Mouse (Mus musculus) mouse trophoblast stem cell (cell line): Measurements from ENCODE around the gene Zbed6.

Experiments
- in situ Hi-C, 2 experiments: fragments of 300-500 bp; cut with MseI, MboI; formaldehyde crosslinking; loops; 2 replicates in 1 of 2; 3 replicates in 1 of 2; pipeline ENCODE4 v1.15.1; 2025

Zbed6 gene

DNA sequence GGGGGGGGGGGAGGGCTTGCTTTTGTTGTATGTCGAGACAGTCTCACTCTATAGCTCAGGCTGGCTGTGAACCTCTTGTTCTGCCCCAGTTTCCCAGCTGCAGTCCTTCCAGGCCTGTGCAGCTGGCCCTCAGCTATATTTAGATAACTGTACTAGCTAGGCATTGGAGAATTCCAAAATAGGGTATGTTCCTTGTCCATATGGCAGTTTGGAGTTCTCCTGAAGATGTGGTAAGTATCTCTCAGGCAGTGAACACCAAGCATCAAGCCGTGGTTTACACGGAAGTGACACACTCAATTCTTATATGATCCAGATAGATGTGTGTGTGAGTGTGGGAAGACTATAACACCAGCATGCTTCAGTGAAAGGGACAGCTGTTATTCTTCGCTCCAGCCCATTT lies 2.7 kb upstream of the Zbed6 start:
- in situ Hi-C loops, result loop anchor here in 1 of 2 experiments (5.0 kb wide), 1 partner anchor 39 kb away; no protein-coding TSS in a partner anchor

GRCm38 (mm10) chr1:133662941-133663340 lies 2.3 kb upstream of the Zbed6 start:
- in situ Hi-C loops, result loop anchor here in 1 of 2 experiments (5.0 kb wide), 1 partner anchor 39 kb away; no protein-coding TSS in a partner anchor

DNA sequence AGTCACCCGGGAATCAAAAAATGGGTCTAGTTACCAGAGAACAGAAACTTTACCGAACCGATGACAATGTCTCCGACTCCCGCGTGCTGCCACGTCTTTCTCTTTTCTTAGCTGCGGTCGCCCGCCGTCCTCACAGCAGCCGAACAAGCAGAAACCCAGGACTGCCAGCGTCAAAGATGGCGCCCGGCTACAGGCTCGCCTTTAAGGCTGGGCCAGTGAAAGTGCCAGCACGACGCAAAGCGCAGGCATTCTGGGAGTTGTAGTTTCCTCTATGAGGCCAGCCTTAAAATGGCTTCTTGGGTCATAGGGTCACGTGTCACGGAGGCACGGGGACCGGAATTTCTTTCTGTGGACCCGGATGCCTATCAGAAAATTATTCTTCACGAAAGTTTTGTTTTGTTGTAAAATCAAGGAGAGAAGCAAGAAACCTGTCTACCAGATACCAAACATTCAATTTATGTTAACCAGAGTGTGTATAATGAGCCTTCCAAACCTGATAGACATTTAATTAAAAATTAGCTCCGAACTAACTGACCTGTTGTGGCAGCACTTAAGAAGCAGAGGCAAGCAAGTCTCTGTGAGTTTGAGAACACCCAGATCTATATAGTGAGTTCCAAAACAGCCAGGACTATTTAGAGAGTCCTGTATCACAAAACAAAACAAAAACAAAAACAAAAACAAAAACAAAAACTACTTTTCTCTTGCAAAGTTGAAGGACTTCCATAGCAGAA lies 683 bp upstream of the Zbed6 start, which contains the start of gene Gm38394:
TSS of gene Gm38394 (minus strand) at position 116 of the 731 bp plus-strand sequence.
- in situ Hi-C loops, result loop anchor here in 1 of 2 experiments (5.0 kb wide), 1 partner anchor 41 kb away; no protein-coding TSS in a partner anchor

- in situ Hi-C loops, result no loop called here
Observed at GRCm38 (mm10) chr1:133658878-133659277, 1.8 kb downstream of the Zbed6 start.

DNA sequence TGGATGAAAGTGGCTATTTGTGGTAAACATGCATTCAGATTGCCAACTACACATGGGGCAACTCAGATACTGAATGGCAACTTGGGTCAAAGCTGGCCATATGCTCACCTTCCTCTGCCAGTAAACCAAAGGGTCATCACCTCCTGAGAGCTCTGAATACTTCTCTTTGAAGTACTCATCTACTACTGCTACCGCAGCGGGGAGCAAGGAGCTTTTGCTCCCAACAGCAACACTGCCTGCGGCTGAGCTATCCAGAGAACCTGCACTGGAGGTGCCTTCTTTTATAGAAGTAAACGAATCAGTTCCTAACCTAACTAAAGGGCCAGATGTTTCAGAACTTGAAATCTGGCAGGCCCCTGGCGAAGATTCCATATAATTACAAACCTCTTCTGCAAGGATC lies 3.9 kb downstream of the Zbed6 start:
- in situ Hi-C loops, result no loop called here

- in situ Hi-C loops, result no loop called here
Observed at GRCm38 (mm10) chr1:133653033-133653432, 7.7 kb downstream of the Zbed6 start.

DNA sequence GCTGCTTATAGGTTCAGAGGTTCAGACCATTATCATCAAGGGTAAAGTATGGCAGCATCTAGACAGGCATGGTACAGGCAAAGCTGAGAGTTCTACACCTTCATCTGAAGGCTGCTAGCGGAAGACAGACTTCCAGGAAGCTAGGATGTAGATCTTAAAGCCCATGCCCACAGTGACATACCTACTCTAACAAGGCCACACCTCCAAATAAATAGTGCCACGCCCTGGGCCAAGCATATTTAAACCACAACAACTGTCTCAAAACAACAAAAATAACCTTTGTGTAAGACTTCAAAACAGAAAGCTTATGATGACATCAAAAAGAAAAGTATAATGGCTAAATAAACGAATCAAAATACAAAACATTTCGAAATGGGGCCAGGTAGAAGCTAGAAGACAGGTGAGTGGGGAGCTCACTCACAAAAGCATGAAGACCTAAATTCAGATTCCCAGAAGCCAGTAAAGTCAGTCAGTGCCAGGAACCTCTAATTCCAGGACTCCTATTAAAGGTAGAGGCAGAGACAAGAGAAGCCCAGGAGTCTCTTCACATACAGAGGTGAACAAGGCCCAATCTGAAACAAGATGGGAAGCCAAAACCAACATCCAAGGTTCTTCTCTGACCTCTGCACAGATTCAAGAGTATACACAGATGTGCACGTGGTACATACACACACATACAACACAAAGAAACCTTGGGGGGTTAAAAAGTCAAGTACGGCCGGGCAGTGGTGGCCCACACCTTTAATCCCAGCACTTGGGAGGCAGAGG lies 10.2 kb downstream of the Zbed6 start:
- in situ Hi-C loops, result no loop called here

DNA sequence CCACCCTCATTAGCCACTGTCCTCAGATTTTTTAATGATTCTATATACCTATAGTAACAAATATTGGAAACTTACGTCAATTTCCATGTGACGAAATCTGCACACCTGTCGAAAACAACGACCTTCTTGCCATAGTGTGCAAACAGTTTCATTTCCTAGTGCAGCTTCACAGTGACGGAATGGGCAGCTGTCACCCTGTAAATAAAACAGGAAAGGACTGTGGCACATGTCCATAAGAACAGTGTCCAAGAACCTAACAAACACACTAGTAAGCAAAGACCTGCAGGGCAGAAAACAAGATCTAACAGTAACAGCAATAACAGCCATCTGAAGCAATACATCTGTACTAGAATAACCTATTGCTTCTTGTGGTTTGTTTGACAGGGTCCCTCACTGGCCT lies 15.0 kb downstream of the Zbed6 start:
- in situ Hi-C loops, result no loop called here

- in situ Hi-C loops, result no loop called here
Observed at GRCm38 (mm10) chr1:133641163-133641562, 19.5 kb downstream of the Zbed6 start.

DNA sequence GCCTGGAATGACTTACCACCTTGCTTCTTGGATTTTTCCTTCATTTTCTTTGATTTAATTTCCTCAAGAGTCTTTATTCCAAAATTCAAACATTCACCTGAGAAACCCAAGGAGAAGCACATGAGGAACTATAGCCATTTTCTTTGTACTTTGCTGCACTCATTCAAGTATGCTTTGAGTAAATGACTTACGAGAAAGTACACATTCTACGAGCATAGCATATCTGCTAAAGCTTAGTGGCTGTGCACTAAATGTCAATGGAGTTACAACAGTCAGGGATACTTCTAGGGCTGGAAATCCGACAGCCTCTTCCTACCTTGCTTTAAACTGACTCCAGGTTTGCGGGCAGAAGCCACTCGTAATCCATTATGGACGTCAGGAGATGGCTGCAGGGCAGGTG lies 22.2 kb downstream of the Zbed6 start:
- in situ Hi-C loops, result no loop called here

GRCm38 (mm10) chr1:133632168-133632567 lies 28.5 kb downstream of the Zbed6 start:
- in situ Hi-C loops, result no loop called here

DNA sequence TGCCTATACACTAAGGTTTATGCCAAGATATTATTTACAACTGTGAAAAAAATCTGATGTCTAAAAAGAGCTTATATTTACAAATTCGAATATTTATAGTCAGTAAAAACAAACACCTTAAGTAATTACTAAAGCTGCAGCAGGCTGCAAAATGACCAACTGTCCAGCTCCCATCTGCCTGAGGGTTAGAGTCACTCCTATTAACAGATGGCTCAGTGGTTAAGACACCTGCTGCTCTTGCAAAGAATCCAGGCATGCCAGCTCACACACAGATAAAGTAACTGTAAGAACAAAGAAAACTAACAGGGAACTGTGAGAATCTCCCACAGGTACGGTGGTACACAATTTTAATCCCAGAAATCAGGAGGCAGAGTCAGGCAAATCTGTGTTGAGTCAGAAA lies 35.6 kb downstream of the Zbed6 start:
- in situ Hi-C loops, result no loop called here

DNA sequence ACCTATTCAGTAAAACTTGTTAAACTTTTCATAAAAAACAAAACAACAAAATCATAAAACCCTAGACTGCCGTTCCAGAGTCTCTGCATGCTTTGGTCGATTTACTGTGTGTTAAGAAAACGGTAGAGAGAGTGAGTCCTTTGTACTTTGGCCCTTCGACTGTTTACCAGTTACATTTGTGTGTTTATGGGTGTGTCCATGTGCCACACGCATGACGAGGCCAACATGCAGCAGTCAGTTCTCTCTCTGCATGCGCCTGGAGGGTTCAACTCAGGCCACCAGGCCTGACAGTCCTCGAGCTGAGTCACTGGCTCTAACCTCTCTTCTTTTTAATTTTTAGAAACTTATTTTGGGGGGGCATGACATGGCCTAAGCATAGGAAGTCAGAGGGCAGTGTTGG lies 42.4 kb downstream of the Zbed6 start:
- in situ Hi-C loops, result no loop called here

GRCm38 (mm10) chr1:133617908-133618307 lies 42.8 kb downstream of the Zbed6 start:
- in situ Hi-C loops, result no loop called here

DNA sequence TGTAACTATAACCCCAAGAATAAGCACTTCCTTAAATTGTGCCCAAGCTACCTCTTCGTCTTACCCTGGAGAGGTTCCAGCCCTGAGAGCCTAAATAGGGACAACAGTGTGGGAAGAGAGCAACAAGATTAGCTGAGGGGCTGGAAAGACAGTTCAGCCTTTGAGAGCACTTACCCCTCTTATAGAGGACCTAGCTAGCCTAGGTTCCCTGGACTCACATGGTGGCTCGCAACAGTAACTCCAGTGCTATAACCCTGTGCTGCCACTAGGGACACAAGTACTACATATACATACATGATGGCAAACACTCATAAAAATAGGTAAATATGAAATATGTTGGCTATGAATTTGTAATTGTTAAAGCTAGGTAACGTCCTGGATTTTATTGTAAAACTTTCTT lies 46.9 kb downstream of the Zbed6 start:
- in situ Hi-C loops, result loop anchor here in 1 of 2 experiments (5.0 kb wide), 1 partner anchor 232 kb away; no protein-coding TSS in a partner anchor

GRCm38 (mm10) chr1:133611436-133611835 lies 49.2 kb downstream of the Zbed6 start:
- in situ Hi-C loops, result loop anchor here in 1 of 2 experiments (5.0 kb wide), 1 partner anchor 229 kb away; no protein-coding TSS in a partner anchor

DNA sequence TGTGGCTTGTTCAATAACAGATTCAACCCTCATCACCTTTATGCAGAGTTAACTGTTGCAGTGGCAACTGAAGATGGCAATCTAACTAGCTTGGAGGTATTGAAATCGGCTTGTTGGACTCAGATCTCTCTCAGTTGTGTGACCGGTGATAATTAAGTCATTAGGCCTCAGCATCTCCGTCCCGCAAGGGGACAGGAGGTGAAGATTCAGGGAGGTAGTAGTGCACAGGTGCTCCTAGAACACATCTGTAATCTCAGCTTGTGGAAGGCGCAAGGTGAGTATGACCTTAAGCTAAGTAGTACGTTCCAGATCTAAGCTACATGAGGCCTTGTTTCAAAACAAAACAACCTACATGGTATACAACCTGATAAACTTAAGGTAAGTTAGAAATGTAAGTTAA lies 50.1 kb downstream of the Zbed6 start:
- in situ Hi-C loops, result loop anchor here in 1 of 2 experiments (5.0 kb wide), 1 partner anchor 228 kb away; no protein-coding TSS in a partner anchor

DNA sequence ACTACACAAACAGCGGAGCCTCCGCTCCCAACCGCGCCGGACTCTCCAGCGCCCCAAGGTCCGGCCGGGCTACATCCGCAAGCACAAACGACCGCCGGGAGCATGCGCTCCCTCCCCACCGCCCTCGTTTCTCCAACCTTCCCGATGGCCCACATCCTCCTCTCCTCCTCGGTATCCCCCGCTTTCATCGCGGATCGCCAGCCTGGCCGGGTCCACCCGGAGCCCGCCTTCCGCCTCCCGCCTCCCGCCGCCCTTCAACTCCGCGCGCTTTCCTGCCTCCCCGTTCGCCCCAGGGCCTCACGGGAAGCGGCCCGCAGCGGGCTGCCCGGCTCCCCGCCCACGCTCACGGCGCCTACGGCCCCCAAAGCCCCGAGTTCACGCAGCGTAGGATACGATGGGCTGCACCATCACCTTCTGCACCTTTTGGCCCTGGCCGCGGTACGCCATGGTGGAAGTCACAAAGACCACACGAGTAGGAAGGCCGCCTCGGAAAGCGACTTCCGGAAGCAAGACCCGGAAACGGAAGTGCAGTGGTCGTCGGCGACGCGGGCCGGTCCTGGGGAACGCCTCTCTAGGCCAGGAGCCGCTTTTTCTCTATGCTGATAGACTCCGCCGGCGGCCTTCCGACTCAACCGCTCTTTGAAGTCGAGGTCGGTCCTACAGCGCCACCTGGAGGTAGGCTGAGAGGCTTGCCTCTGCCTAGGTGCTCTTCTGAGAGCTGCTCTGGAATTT lies 50.7 kb downstream of the Zbed6 start, which contains the start of gene Snrpe:
TSS of gene Snrpe (minus strand) at position 521 of the 732 bp plus-strand sequence.
- in situ Hi-C loops, result loop anchor here (5.0 kb wide), 2 partner anchors 223 to 228 kb away; no protein-coding TSS in a partner anchor
